Mouse (Mus musculus): ENCODE data around the gene Rnf185. TPM values are rescaled to one million over a fixed set of nuclear protein-coding genes. Genes with fewer than 3 reads are reported as not detected.

The Rnf185 gene
- polyA plus RNA-seq, 1 experiment from 2014 or later: 34.1 TPM

- Histone ChIP-seq H3K4me1 (no peaks in the 10 kb centered on the region), H3K27ac (no peak overlapping the region), H3K4me3 (no peak overlapping the region), H3K9ac (no peak overlapping the region), H3K36me3 (peaks cover 51% of the 10 kb centered on the region), H3K4me2 (no peak overlapping the region), H3K9me3 (no peaks in the 10 kb centered on the region), H3K27me3 (no peaks in the 10 kb centered on the region)
- 91% methylated on average over 3 of the region's 3 CpGs for WGBS
- no peak for ATAC-seq (ENCODE audit: insufficient number of reproducible peaks, insufficient read depth, low FRiP score, low TSS enrichment, low read depth)
Observed at GRCm38 (mm10) chr11:3416399-3416798, 35.8 kb downstream of the Rnf185 start.

GRCm38 (mm10) chr11:3412111-3412510 is 40.1 kb downstream of the Rnf185 start:
- Histone ChIP-seq H3K36me3 (peaks cover 22% of the 10 kb centered on the region), H3K9ac (no peak overlapping the region), H3K4me1 (peaks cover 12% of the 10 kb centered on the region), H3K4me2 (no peak overlapping the region), H3K9me3 (no peaks in the 10 kb centered on the region), H3K4me3 (no peak overlapping the region), H3K27ac (no peak overlapping the region), H3K27me3 (no peaks in the 10 kb centered on the region)
- WGBS: 85% methylated on average over 3 of the region's 3 CpGs
- no peak for ATAC-seq (ENCODE audit: insufficient number of reproducible peaks, insufficient read depth, low FRiP score, low TSS enrichment, low read depth)

GRCm38 (mm10) chr11:3408997-3409732 is 43.0 kb downstream of the Rnf185 start, which contains the start of gene Limk2:
TSS of gene Limk2 (minus strand) at chr11:3409189.
- peak; percentile 88 for ATAC-seq (ENCODE audit: insufficient number of reproducible peaks, insufficient read depth, low FRiP score, low TSS enrichment, low read depth)

GRCm38 (mm10) chr11:3408131-3408996 is 43.8 kb downstream of the Rnf185 start:
- Histone ChIP-seq H3K4me1 (peaks cover 16% of the 10 kb centered on the region), H3K27ac (0 out of 2 replicates have a peak overlapping the region, but pooled peaks have one; percentile 11), H3K9me3 (no peaks in the 10 kb centered on the region), H3K36me3 (0 out of 2 replicates have a peak, but pooled peaks cover 3% of the 10 kb centered on the region), H3K27me3 (no peaks in the 10 kb centered on the region), H3K4me2 (peak overlapping the region; percentile 82), H3K9ac (peak overlapping the region; percentile 83), H3K4me3 (peak overlapping the region; percentile 76)
- 5% methylated on average over 34 of the region's 34 CpGs for WGBS
- ATAC-seq (ENCODE audit: insufficient number of reproducible peaks, insufficient read depth, low FRiP score, low TSS enrichment, low read depth): no peak

More at GRCm38 (mm10) chr11:3408997-3409732, 43.0 kb downstream of the Rnf185 start, which contains the start of gene Limk2:
- H3K27me3 ChIP-seq: no peaks in the 10 kb centered on the region
- H3K9ac ChIP-seq: peak within 1 kb of the TSS; percentile 83
- H3K4me1 ChIP-seq: peaks cover 16% of the 10 kb centered on the region
- 2% methylated on average over 45 of the region's 45 CpGs for WGBS
- peaks cover 5% of the 10 kb centered on the region for H3K36me3 ChIP-seq
- peak within 1 kb of the TSS; percentile 13; the same call in 1 of the 2 replicates for H3K27ac ChIP-seq
- no peaks in the 10 kb centered on the region for H3K9me3 ChIP-seq
- H3K4me3 ChIP-seq: peak within 1 kb of the TSS; percentile 76
- peak within 1 kb of the TSS; percentile 82 for H3K4me2 ChIP-seq

- no peak overlapping the region for H3K4me3 ChIP-seq
- H3K36me3 ChIP-seq: 0 out of 2 replicates have a peak, but pooled peaks cover 3% of the 10 kb centered on the region
- H3K9me3 ChIP-seq: no peaks in the 10 kb centered on the region
- no peak overlapping the region for H3K4me2 ChIP-seq
- no peaks in the 10 kb centered on the region for H3K27me3 ChIP-seq
- H3K9ac ChIP-seq: no peak overlapping the region
- WGBS: 84% methylated on average over 7 of the region's 7 CpGs
- peaks cover 16% of the 10 kb centered on the region for H3K4me1 ChIP-seq
- H3K27ac ChIP-seq: no peak overlapping the region
- no peak for ATAC-seq (ENCODE audit: insufficient number of reproducible peaks, insufficient read depth, low FRiP score, low TSS enrichment, low read depth)
Observed at GRCm38 (mm10) chr11:3404287-3405047, 47.7 kb downstream of the Rnf185 start.

- no peaks in the 10 kb centered on the region for H3K9me3 ChIP-seq
- no peak for ATAC-seq (ENCODE audit: insufficient number of reproducible peaks, insufficient read depth, low FRiP score, low TSS enrichment, low read depth)
- H3K36me3 ChIP-seq: 0 out of 2 replicates have a peak, but pooled peaks cover 3% of the 10 kb centered on the region
- H3K4me1 ChIP-seq: peaks cover 11% of the 10 kb centered on the region
- H3K27ac ChIP-seq: no peak overlapping the region
- H3K4me3 ChIP-seq: no peak overlapping the region
- no peak overlapping the region for H3K4me2 ChIP-seq
- no peak overlapping the region for H3K9ac ChIP-seq
- 82% methylated on average over 3 of the region's 3 CpGs for WGBS
- H3K27me3 ChIP-seq: no peaks in the 10 kb centered on the region
Observed at GRCm38 (mm10) chr11:3403024-3403423, 49.1 kb downstream of the Rnf185 start.

- H3K4me2 ChIP-seq: no peak overlapping the region
- no peaks in the 10 kb centered on the region for H3K9me3 ChIP-seq
- H3K4me1 ChIP-seq: peaks cover 12% of the 10 kb centered on the region
- H3K27ac ChIP-seq: no peak overlapping the region
- 82% methylated on average over 1 of the region's 1 CpGs for WGBS
- no peak overlapping the region for H3K9ac ChIP-seq
- peaks cover 10% of the 10 kb centered on the region; the same call in 1 of the 2 replicates for H3K36me3 ChIP-seq
- no peaks in the 10 kb centered on the region for H3K27me3 ChIP-seq
- H3K4me3 ChIP-seq: no peak overlapping the region
- ATAC-seq (ENCODE audit: insufficient number of reproducible peaks, insufficient read depth, low FRiP score, low TSS enrichment, low read depth): no peak
Observed at GRCm38 (mm10) chr11:3398318-3398717, 53.8 kb downstream of the Rnf185 start.

GRCm38 (mm10) chr11:3396562-3396961 is 55.6 kb downstream of the Rnf185 start:
- Histone ChIP-seq H3K9ac (no peak overlapping the region), H3K27ac (no peak overlapping the region), H3K27me3 (no peaks in the 10 kb centered on the region), H3K4me3 (no peak overlapping the region), H3K9me3 (no peaks in the 10 kb centered on the region), H3K4me1 (peaks cover 17% of the 10 kb centered on the region), H3K4me2 (no peak overlapping the region), H3K36me3 (peaks cover 14% of the 10 kb centered on the region; the same call in 1 of the 2 replicates)
- no peak for ATAC-seq (ENCODE audit: insufficient number of reproducible peaks, insufficient read depth, low FRiP score, low TSS enrichment, low read depth)
- WGBS: 81% methylated on average over 8 of the region's 8 CpGs

- Histone ChIP-seq H3K9me3 (no peaks in the 10 kb centered on the region), H3K27ac (no peak overlapping the region), H3K4me3 (no peak overlapping the region), H3K4me2 (no peak overlapping the region), H3K4me1 (peaks cover 17% of the 10 kb centered on the region), H3K27me3 (no peaks in the 10 kb centered on the region), H3K9ac (no peak overlapping the region), H3K36me3 (peaks cover 18% of the 10 kb centered on the region; the same call in 1 of the 2 replicates)
- 90% methylated on average over 3 of the region's 3 CpGs for WGBS
- ATAC-seq (ENCODE audit: insufficient number of reproducible peaks, insufficient read depth, low FRiP score, low TSS enrichment, low read depth): no peak
Observed at GRCm38 (mm10) chr11:3396091-3396490, 56.1 kb downstream of the Rnf185 start.

- H3K4me2 ChIP-seq: no peak overlapping the region
- no peaks in the 10 kb centered on the region for H3K27me3 ChIP-seq
- peaks cover 17% of the 10 kb centered on the region for H3K4me1 ChIP-seq
- 29% methylated on average over 5 of the region's 5 CpGs for WGBS
- no peak overlapping the region for H3K4me3 ChIP-seq
- no peak overlapping the region for H3K9ac ChIP-seq
- peaks cover 20% of the 10 kb centered on the region; the same call in 1 of the 2 replicates for H3K36me3 ChIP-seq
- peak overlapping the region; percentile 52 for H3K27ac ChIP-seq
- H3K9me3 ChIP-seq: no peaks in the 10 kb centered on the region
- no peak for ATAC-seq (ENCODE audit: insufficient number of reproducible peaks, insufficient read depth, low FRiP score, low TSS enrichment, low read depth)
Observed at GRCm38 (mm10) chr11:3394520-3394919, 57.6 kb downstream of the Rnf185 start.

GRCm38 (mm10) chr11:3392526-3392925 is 59.6 kb downstream of the Rnf185 start:
- no peak overlapping the region for H3K27ac ChIP-seq
- no peak overlapping the region for H3K9ac ChIP-seq
- 78% methylated on average over 8 of the region's 8 CpGs for WGBS
- no peaks in the 10 kb centered on the region for H3K9me3 ChIP-seq
- peaks cover 25% of the 10 kb centered on the region for H3K36me3 ChIP-seq
- peaks cover 17% of the 10 kb centered on the region for H3K4me1 ChIP-seq
- no peaks in the 10 kb centered on the region for H3K27me3 ChIP-seq
- no peak overlapping the region for H3K4me3 ChIP-seq
- H3K4me2 ChIP-seq: no peak overlapping the region
- ATAC-seq (ENCODE audit: insufficient number of reproducible peaks, insufficient read depth, low FRiP score, low TSS enrichment, low read depth): no peak
